Mouse (Mus musculus) common myeloid progenitor, adult 5-6 weeks (primary cell): ENCODE data around the gene Cpt1a. TPM values are rescaled to one million over a fixed set of nuclear protein-coding genes. Genes with fewer than 3 reads are reported as not detected.

Experiments used
- ATAC-seq: replicated peaks from 2 replicates; pipeline ENCODE4 v1.8.0; 2016; ENCODE audit warnings: low read depth, mild to moderate bottlenecking, moderate TSS enrichment, inconsistent platforms; ENCODE audit not compliant: poor library complexity, severe bottlenecking
- total RNA-seq: library from RNA; stranded (forward); fragments of 200-1000, 187-1606 nt; gene quantifications from 2 replicates; pipeline ENCODE4 v1.2.3, GENCODE M21; 2017

The Cpt1a gene
- total RNA-seq, 1 experiment from 2014 or later: 51.3 TPM

GRCm38 (mm10) chr19:3359841-3360588 is 37.9 kb downstream of the Cpt1a start:
- peak; percentile 87 for ATAC-seq

- no peak for ATAC-seq
Measured at GRCm38 (mm10) chr19:3363510-3363909, 41.4 kb downstream of the Cpt1a start.

GRCm38 (mm10) chr19:3365089-3365488 is 43.0 kb downstream of the Cpt1a start:
- no peak for ATAC-seq

DNA sequence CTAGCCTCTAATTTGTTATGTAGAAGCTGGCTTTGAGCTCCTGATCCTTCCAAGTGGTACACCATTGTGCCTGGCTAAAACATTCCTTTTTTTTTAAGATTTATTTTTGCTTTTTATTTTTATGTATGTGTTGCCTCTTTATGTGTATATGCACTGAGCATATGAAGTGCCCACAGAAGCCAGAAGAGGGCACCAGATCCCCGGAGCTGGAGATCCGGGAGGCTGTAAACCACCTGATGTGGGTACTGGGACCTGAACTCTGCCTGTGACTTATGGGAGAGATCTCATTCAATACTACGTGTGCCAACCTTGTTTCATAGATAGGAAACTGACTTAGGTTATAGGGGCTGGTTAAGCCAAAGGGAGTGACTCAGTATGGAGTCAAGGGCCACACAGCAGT is 46.1 kb downstream of the Cpt1a start:
- ATAC-seq: no peak

- no peak for ATAC-seq
Measured at GRCm38 (mm10) chr19:3373380-3373779, 51.2 kb downstream of the Cpt1a start.

GRCm38 (mm10) chr19:3374028-3374427 is 51.9 kb downstream of the Cpt1a start:
- no peak for ATAC-seq

DNA sequence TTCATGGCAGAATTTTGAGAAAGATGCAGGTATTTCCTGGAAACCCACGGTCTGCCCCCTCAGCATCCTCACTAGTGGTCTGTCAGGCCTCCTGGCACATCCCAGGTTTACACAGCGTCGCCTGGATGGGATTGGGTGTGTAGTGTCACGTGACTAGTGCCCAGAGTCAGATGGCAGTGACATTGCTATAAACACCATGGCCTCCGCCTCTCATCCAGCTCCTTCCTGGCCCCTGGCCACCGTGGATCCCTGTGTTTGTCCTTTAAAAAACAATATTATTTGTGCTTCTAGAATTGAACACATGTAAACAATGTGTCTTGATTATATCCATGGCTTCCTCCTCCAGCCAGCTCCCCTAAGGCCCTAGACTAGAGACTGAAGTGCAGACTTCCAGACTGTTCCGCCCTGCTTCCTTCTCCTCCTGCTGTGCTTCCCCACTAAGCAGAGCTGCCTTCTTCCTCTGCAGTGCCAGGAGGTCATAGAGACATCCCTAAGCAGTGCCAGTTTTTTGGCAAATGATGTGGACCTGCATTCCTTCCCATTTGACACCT is 53.9 kb downstream of the Cpt1a start:
- ATAC-seq: no peak

- ATAC-seq: peak; percentile 69
Measured at GRCm38 (mm10) chr19:3376966-3377715, 55.0 kb downstream of the Cpt1a start.

DNA sequence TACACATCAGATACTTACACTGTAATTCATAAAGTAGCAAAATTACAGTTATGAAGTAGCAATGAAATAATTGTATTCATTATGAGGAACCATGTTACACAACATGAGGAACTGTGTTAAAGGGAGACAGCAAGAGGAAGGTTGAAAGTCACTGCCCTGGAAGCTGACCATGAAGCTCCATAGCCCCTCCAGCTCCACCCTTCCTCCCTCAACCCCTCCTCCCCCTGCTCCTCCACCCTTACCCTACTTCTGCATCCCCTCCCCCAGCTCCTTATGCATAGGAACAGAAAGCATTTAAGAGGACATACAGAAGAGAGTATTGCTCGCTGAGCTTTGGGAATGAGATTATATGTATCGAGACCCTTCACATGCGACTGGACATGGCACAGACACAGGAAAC is 56.5 kb downstream of the Cpt1a start:
- ATAC-seq: peak; percentile 65

DNA sequence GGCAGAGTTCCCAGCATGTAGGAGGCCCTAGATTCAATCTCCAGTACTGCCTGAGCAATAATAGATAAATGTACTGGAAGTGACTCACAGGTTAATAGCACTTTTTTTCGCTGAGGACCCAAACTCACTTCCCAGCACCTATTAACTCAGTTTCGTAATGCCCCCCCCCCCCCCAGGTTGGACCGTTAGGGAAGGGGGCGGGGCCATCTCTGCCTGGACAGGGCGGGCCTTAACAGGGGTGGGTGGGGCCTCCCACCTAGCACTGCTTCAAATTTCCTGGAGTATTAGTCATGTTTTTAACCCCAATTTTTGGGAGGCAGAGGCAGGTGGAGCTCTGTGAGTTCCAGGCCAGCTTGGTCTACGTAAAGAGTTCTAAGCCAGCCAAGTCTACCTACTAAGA is 65.9 kb downstream of the Cpt1a start:
- no peak for ATAC-seq

- peak; percentile 73 for ATAC-seq
Measured at GRCm38 (mm10) chr19:3388629-3389057, 66.5 kb downstream of the Cpt1a start, which contains the start of gene Tesmin. TSS of gene Tesmin (plus strand) at chr19:3388857.

GRCm38 (mm10) chr19:3389089-3389488 is 67.0 kb downstream of the Cpt1a start:
- ATAC-seq: peak; percentile 87

GRCm38 (mm10) chr19:3392384-3392783 is 70.2 kb downstream of the Cpt1a start:
- peak; percentile 13; the same call in 1 of the 2 replicates for ATAC-seq

GRCm38 (mm10) chr19:3394216-3394615 is 72.1 kb downstream of the Cpt1a start:
- no peak for ATAC-seq

- no peak for ATAC-seq
Measured at GRCm38 (mm10) chr19:3400057-3400456, 77.9 kb downstream of the Cpt1a start.

DNA sequence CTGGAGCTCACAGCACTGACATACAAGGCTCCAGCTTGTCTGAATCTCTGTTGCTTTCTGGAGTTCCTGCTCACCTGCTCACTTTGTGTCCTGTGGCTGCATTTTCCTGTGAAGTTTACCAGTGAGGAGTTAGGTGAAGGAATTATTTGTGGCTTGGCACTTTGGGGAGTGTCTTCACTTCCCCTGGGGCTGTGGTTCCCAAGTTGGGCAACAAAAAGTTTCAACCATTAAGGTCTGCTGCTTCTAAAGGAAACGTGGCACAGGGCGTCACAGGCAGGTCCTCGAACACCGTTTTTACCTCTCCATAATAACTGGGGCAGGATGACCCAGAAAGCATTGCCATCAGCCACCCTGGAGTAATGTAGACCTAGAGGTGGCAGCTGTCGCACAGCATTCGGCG is 79.4 kb downstream of the Cpt1a start:
- ATAC-seq: peak; percentile 30; the same call in 1 of the 2 replicates

GRCm38 (mm10) chr19:3401943-3402342 is 79.8 kb downstream of the Cpt1a start:
- 0 out of 2 replicates have a peak, but pooled peaks have one; percentile 17 for ATAC-seq

DNA sequence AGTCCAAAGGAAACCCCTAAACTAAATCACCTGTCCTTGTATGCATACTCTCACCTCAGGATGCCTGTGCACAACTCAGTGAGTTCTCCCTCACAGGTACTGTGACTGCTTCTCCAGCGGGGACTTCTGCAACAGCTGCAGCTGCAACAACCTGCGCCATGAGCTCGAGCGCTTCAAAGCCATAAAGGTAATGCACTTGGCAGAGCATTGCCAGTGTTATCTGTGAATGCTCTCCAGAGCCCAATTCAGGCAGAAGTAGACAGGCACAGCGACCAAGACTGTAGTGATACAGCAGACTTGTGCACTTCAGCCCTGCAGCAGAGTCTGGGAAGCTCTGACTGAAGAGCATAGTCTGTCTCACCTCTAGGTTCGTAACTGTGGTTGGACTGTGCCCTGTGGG is 80.3 kb downstream of the Cpt1a start:
- no peak for ATAC-seq

DNA sequence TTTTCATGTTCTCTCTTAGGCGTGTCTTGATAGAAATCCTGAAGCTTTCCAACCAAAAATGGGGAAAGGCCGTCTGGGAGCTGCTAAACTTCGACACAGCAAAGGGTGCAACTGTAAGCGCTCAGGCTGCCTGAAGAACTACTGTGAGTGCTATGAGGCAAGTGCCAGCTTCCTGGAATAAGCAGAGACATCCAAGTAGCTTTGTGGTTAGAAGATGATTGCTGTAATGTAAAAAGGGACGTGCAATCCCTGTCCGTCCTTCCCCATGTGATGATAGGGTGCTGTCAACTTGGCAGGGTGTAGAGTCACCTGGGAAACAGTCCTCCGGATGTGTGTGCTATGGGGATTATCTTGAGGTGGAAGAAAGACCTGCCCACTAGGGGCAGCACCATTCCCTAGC is 81.9 kb downstream of the Cpt1a start:
- no peak for ATAC-seq

GRCm38 (mm10) chr19:3405531-3406281 is 83.6 kb downstream of the Cpt1a start:
- no peak for ATAC-seq
